In genomic region chr4:55231522-55231921, GRCm38 (mm10) we compare ENCODE assay signal across 10 mouse cellular contexts.
A peak's percentile ranks its signal among the peaks of the same experiment; 100 is the strongest.
DNase-seq lines count a peak whose midpoint lies in the region; ATAC-seq and TF ChIP-seq lines count a peak whose summit lies in the region.
"Had no signal": no experiment of that assay in that cellular context is flagged by ENCODE, and none has a peak within 500 bp of the region (broad histone marks: within the 10 kb centered on the region; RNA-seq: fewer than 3 reads in every experiment).

No protein-coding gene starts in this region.

- no peaks in the 10 kb centered on the region for H3K36me3 ChIP-seq in liver, embryonic 14.5 days (replicated peaks; ENCODE audit: control insufficient read depth, insufficient read depth, low read depth)
- no peaks in the 10 kb centered on the region for H3K36me3 ChIP-seq in liver, embryonic 11.5 days (ENCODE audit: control insufficient read depth, insufficient read depth, low read length)
- H3K36me3 ChIP-seq: heart, embryonic 15.5 days had no signal

- H3K9me3 ChIP-seq in liver, embryonic 14.5 days (ENCODE audit: control insufficient read depth, low read length) = no peaks in the 10 kb centered on the region
- H3K9me3 ChIP-seq in liver, embryonic 11.5 days (ENCODE audit: control insufficient read depth, low read length) = no peaks in the 10 kb centered on the region
- H3K9me3 ChIP-seq: heart, embryonic 15.5 days had no signal

- H3K4me1 ChIP-seq in liver, embryonic 14.5 days (replicated peaks; ENCODE audit: control insufficient read depth in 2 of 2, insufficient read depth in 2 of 2, low read length in 1 of 2) = no peaks in the 10 kb centered on the region
- no peaks in the 10 kb centered on the region for H3K4me1 ChIP-seq in liver, embryonic 11.5 days (replicated peaks; ENCODE audit: control insufficient read depth, insufficient read depth, low read length)
- H3K4me1 ChIP-seq: heart, embryonic 15.5 days; megakaryocyte, embryonic 14.5 days had no signal

- no peak overlapping the region for H3K4me2 ChIP-seq in liver, embryonic 14.5 days (ENCODE audit: low read depth)
- no peak overlapping the region for H3K4me2 ChIP-seq in liver, embryonic 11.5 days
- H3K4me2 ChIP-seq: heart, embryonic 15.5 days had no signal

- intact Hi-C loops in gastrocnemius, postnatal 36 days (cut with DNase I) = no loop called here

- H3K27me3 ChIP-seq in liver, embryonic 14.5 days (ENCODE audit: control insufficient read depth, insufficient read depth, low read length) = no peaks in the 10 kb centered on the region
- H3K27me3 ChIP-seq in liver, embryonic 11.5 days (replicated peaks; ENCODE audit: control insufficient read depth, insufficient read depth, low read length) = no peaks in the 10 kb centered on the region
- H3K27me3 ChIP-seq: heart, embryonic 15.5 days; megakaryocyte, embryonic 14.5 days had no signal

- WGBS in liver, embryonic 14.5 days (ENCODE audit: insufficient replicate concordance) = 24% methylated on average over 4 of the region's 4 CpGs
- WGBS in liver, embryonic 11.5 days = 27% methylated on average over 4 of the region's 4 CpGs

- H3K4me3 ChIP-seq in liver, embryonic 14.5 days (ENCODE audit: insufficient read depth in 1 of 2, low read depth in 2 of 2, low read length in 2 of 2) = no peak overlapping the region
- no peak overlapping the region for H3K4me3 ChIP-seq in liver, embryonic 11.5 days (ENCODE audit: low read depth, low read length)
- H3K4me3 ChIP-seq: heart, embryonic 15.5 days; megakaryocyte, embryonic 14.5 days had no signal

- no peak overlapping the region for H3K27ac ChIP-seq in liver, embryonic 14.5 days
- no peak overlapping the region for H3K27ac ChIP-seq in liver, embryonic 11.5 days (ENCODE audit: low read depth, low read length)
- H3K27ac ChIP-seq: heart, embryonic 15.5 days had no signal

- no peak for ATAC-seq in liver, embryonic 14.5 days (ENCODE audit: insufficient read depth)
- ATAC-seq in liver, embryonic 11.5 days (replicated peaks; ENCODE audit: low FRiP score) = no peak
- ATAC-seq in megakaryocyte progenitor cell, adult 5-6 weeks (replicated peaks; ENCODE audit: poor library complexity) = peak; percentile 48; the same call in 1 of the 2 replicates
- ATAC-seq in granulocyte monocyte progenitor cell, adult 5-6 weeks (replicated peaks; ENCODE audit: poor library complexity, severe bottlenecking) = no peak

- no peak for TF ChIP-seq EP300 in liver, embryonic 14.5 days (IDR thresholded peaks at IDR 0.05; ENCODE audit: low read depth)

- TF ChIP-seq CTCF in liver, embryonic 14.5 days (IDR thresholded peaks at IDR 0.05; ENCODE audit: low read depth) = peak; percentile 56

- H3K9ac ChIP-seq in liver, embryonic 14.5 days (replicated peaks) = no peak overlapping the region
- H3K9ac ChIP-seq in liver, embryonic 11.5 days (ENCODE audit: low read depth, low read length) = no peak overlapping the region
- H3K9ac ChIP-seq: heart, embryonic 15.5 days had no signal

- DNase-seq in cerebellum, adult 11 months = peak; percentile 8
- DNase-seq in cerebellum, adult 9-11 months = no peak
- DNase-seq in liver, embryonic 14.5 days (ENCODE audit: low read depth in 3 of 3, low spot score in 3 of 3) = no peak
- DNase-seq in liver, embryonic 11.5 days (ENCODE audit: low spot score) = no peak
- peak; percentile 47 to 52 for DNase-seq in cerebellum, postnatal 10 days
- DNase-seq in gastrocnemius, postnatal 36 days = no peak

Comparison
In these comparisons a context has a peak if more than half of its experiments do, and no peak if none do; other contexts are left out.
1. DNase-seq: peak in cerebellum, adult 11 months (single experiment) and cerebellum, postnatal 10 days (2 of 2); none in cerebellum, adult 9-11 months (single experiment), liver, embryonic 14.5 days (0 of 3), liver, embryonic 11.5 days (single experiment) and gastrocnemius, postnatal 36 days (0 of 2).